Mouse (Mus musculus) thymus, adult 18-20 months (tissue): Measurements from ENCODE around the gene Klhl31.

ENCODE experiments used
- DNase-seq, 2 experiments: peaks; one replicate each; pipeline ENCODE4 v3.0.0; 2022; ENCODE audit warnings: mixed read lengths in 2 of 2

The Klhl31 gene

GRCm38 (mm10) chr9:77707433-77708139, 71.3 kb downstream of the Klhl31 start:
- DNase-seq, result no peak

- DNase-seq, result no peak
Observed at GRCm38 (mm10) chr9:77708950-77709349, 72.7 kb downstream of the Klhl31 start.
